Mouse (Mus musculus): ENCODE measurements around the gene Meiob. TPM values are rescaled to one million over a fixed set of nuclear protein-coding genes. Genes with fewer than 3 reads are reported as not detected.

Gene Meiob
- polyA plus RNA-seq, 1 experiment from 2014 or later: 1.5 TPM

Other genes with a start within 250 kb of the Meiob start
- gene Tsc2, start 171.7 kb upstream of the Meiob start, polyA plus RNA-seq (2016; fragmentation: Nextera tagmentation; extraction: Ambion mirVana): 30.8 and 35.0 TPM in 2 replicates
- 11.3 and 12.4 TPM in 2 replicates for gene Nthl1, start 171.6 kb upstream of the Meiob start, polyA plus RNA-seq (2016; fragmentation: Nextera tagmentation; extraction: Ambion mirVana)
- 14.6 and 15.2 TPM in 2 replicates for gene Slc9a3r2, start 154.0 kb upstream of the Meiob start, polyA plus RNA-seq (2016; fragmentation: Nextera tagmentation; extraction: Ambion mirVana)
- 0.33 TPM in 1 of 2 replicates, not detected in the other for gene Npw, start 145.8 kb upstream of the Meiob start, polyA plus RNA-seq (2016; fragmentation: Nextera tagmentation; extraction: Ambion mirVana)
- 19.7 and 20.4 TPM in 2 replicates for gene Zfp598, start 134.6 kb upstream of the Meiob start, polyA plus RNA-seq (2016; fragmentation: Nextera tagmentation; extraction: Ambion mirVana)
- 0.06 and 0.27 TPM in 2 replicates for gene Syngr3, start 114.3 kb upstream of the Meiob start, polyA plus RNA-seq (2016; fragmentation: Nextera tagmentation; extraction: Ambion mirVana)
- 51.4 and 52.5 TPM in 2 replicates for gene Gfer, start 108.1 kb upstream of the Meiob start, polyA plus RNA-seq (2016; fragmentation: Nextera tagmentation; extraction: Ambion mirVana)
- 0.51 and 0.58 TPM in 2 replicates for gene Noxo1, start 108.1 kb upstream of the Meiob start, polyA plus RNA-seq (2016; fragmentation: Nextera tagmentation; extraction: Ambion mirVana)
- 65.4 and 71.8 TPM in 2 replicates for gene Tbl3, start 96.6 kb upstream of the Meiob start, polyA plus RNA-seq (2016; fragmentation: Nextera tagmentation; extraction: Ambion mirVana)
- gene Rnf151, start 86.2 kb upstream of the Meiob start, polyA plus RNA-seq (2016; fragmentation: Nextera tagmentation; extraction: Ambion mirVana): 0.19 and 0.46 TPM in 2 replicates
- gene Rps2, start 86.2 kb upstream of the Meiob start, polyA plus RNA-seq (2016; fragmentation: Nextera tagmentation; extraction: Ambion mirVana): 1,444 and 1,454 TPM in 2 replicates
- gene Ndufb10, start 79.8 kb upstream of the Meiob start, polyA plus RNA-seq (2016; fragmentation: Nextera tagmentation; extraction: Ambion mirVana): 233 and 239 TPM in 2 replicates
- not detected in 2 replicates for gene Rpl3l, start 76.5 kb upstream of the Meiob start, polyA plus RNA-seq (2016; fragmentation: Nextera tagmentation; extraction: Ambion mirVana)
- 20.8 and 21.6 TPM in 2 replicates for gene Msrb1, start 67.6 kb upstream of the Meiob start, polyA plus RNA-seq (2016; fragmentation: Nextera tagmentation; extraction: Ambion mirVana)
- gene Hs3st6, start 51.3 kb upstream of the Meiob start, polyA plus RNA-seq (2016; fragmentation: Nextera tagmentation; extraction: Ambion mirVana): not detected in 2 replicates
- gene Hagh, start 35.9 kb downstream of the Meiob start, polyA plus RNA-seq (2016; fragmentation: Nextera tagmentation; extraction: Ambion mirVana): 61.1 and 64.8 TPM in 2 replicates
- 34.2 and 34.6 TPM in 2 replicates for gene Fahd1, start 46.1 kb downstream of the Meiob start, polyA plus RNA-seq (2016; fragmentation: Nextera tagmentation; extraction: Ambion mirVana)
- 5.3 and 5.4 TPM in 2 replicates for gene Igfals, start 61.7 kb downstream of the Meiob start, polyA plus RNA-seq (2016; fragmentation: Nextera tagmentation; extraction: Ambion mirVana)
- 97.7 and 108 TPM in 2 replicates for gene Nubp2, start 82.1 kb downstream of the Meiob start, polyA plus RNA-seq (2016; fragmentation: Nextera tagmentation; extraction: Ambion mirVana)
- 37.5 and 40.0 TPM in 2 replicates for gene Spsb3, start 82.4 kb downstream of the Meiob start, polyA plus RNA-seq (2016; fragmentation: Nextera tagmentation; extraction: Ambion mirVana)
- gene Eme2, start 90.8 kb downstream of the Meiob start, polyA plus RNA-seq (2016; fragmentation: Nextera tagmentation; extraction: Ambion mirVana): 20.3 and 21.4 TPM in 2 replicates
- gene Mrps34, start 90.8 kb downstream of the Meiob start, polyA plus RNA-seq (2016; fragmentation: Nextera tagmentation; extraction: Ambion mirVana): 101 and 106 TPM in 2 replicates
- gene Nme3, start 92.2 kb downstream of the Meiob start, polyA plus RNA-seq (2016; fragmentation: Nextera tagmentation; extraction: Ambion mirVana): 67.9 and 68.8 TPM in 2 replicates
- 15.6 and 15.8 TPM in 2 replicates for gene Mapk8ip3, start 132.7 kb downstream of the Meiob start, polyA plus RNA-seq (2016; fragmentation: Nextera tagmentation; extraction: Ambion mirVana)
- gene Jpt2, start 156.4 kb downstream of the Meiob start, polyA plus RNA-seq (2016; fragmentation: Nextera tagmentation; extraction: Ambion mirVana): 112 and 114 TPM in 2 replicates
- gene Cramp1l, start 211.5 kb downstream of the Meiob start, polyA plus RNA-seq (2016; fragmentation: Nextera tagmentation; extraction: Ambion mirVana): 8.1 and 8.2 TPM in 2 replicates
- 78.9 and 79.3 TPM in 2 replicates for gene Ift140, start 211.8 kb downstream of the Meiob start, polyA plus RNA-seq (2016; fragmentation: Nextera tagmentation; extraction: Ambion mirVana)

All from liver, embryonic 12.5 days (tissue).